Mouse (Mus musculus) testis, adult 2 months (tissue): ENCODE measurements at regions not wholly inside any gene's neighbourhood (a gene's known extent, or its start where the extent isn't known, plus 50 kb on each side); places are given as distances from the start of the nearest gene placed in this dataset.

Experiments
- CTCF ChIP-seq: fragments of 200-500 bp; IDR thresholded peaks from 2 replicates; pipeline ENCODE4 v1.5.1; 2012; ENCODE audit warnings: low read depth, mild to moderate bottlenecking, inconsistent platforms, low read length, moderate library complexity; ENCODE audit not compliant: control insufficient read depth, insufficient read depth, insufficient replicate concordance
- POLR2A ChIP-seq: fragments of 200-500 bp; IDR thresholded peaks from 2 replicates; pipeline ENCODE4 v1.6.1; 2012; ENCODE audit warnings: low read depth, mild to moderate bottlenecking, inconsistent platforms, low read length, moderate library complexity; ENCODE audit not compliant: control insufficient read depth

DNA sequence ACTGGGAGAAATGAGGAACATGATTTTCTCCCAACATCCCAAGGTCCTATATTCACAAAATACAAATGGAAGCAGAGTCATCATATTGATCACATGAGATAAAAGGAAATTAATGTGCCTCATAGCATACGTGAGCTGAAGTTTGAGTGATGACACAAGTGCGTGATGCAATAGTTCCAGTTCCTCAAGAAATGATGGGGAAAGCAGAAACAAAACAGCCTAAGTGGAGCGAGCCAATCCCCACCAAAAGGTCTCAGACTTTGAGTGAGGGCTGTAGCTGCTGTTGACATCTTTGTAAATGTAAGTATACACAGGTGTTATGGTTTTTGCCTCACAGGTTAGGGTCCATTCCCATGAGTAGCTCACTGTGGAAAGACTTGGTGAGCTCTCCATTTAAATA is 763.0 kb downstream of the Dhx35 start:
- TF ChIP-seq CTCF, result no peak
- TF ChIP-seq POLR2A, result no peak
